Mouse (Mus musculus) layer of hippocampus, adult 8-10 months (tissue): ENCODE measurements around the gene Fbxl15. TPM values are rescaled to one million over a fixed set of nuclear protein-coding genes. Genes with fewer than 3 reads are reported as not detected.
A peak's percentile ranks its signal among the peaks of the same experiment; 100 is the strongest.

Source experiments
- DNase-seq, 2 experiments: peaks; one replicate each; pipeline ENCODE4 v3.0.0; 2022; ENCODE audit warnings: low spot score in 2 of 2
- total RNA-seq, 4 experiments: library from RNA; stranded (reverse); gene quantifications; 2 replicates each; pipeline ENCODE4 v1.2.4; 2022

The Fbxl15 gene
- total RNA-seq, 4 experiments from 2014 or later, result 22.9 to 29.3 (median 25.8) TPM

DNA sequence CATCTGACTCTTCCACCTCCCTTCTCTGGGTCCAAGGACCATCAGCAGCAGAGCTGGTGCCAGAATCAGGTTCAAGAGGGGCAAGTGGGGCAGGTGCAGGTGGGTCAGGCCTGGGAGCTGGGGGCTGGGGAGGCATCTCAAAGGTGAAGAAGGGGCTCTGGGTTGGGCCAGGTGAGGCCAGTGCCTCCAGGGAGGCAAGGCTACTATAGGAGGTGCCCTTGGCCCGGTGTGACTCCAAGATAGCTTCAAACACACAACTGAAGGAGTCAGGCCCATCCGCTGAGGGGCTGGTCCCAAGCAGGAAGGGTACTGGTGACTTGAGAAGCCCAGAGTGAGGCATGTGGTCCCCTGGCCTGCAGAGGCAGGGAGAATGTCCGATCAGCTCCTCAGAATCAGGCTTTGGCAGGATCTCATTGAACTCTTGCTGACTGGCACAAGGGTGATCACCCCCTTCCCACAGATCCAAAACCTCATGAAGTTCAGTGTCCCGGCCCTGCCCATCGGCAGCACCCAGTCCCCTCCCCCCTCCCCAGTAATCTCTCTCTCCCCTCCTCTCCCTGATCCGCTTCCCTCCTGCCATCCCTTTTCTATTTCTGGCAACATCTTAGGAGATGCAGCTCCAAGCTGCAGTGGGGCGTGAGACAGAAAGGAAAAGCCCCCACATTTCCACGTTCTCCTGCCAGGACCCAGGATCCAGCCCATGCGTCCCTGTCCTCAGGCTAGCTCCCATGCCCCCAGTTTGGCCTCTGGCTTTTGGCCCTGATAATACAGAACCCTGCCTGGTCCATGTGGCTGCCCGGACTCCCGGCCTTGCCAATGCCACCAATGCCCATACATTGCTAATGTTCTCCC lies 5.6 kb upstream of the Fbxl15 start:
- DNase-seq, result no peak

DNA sequence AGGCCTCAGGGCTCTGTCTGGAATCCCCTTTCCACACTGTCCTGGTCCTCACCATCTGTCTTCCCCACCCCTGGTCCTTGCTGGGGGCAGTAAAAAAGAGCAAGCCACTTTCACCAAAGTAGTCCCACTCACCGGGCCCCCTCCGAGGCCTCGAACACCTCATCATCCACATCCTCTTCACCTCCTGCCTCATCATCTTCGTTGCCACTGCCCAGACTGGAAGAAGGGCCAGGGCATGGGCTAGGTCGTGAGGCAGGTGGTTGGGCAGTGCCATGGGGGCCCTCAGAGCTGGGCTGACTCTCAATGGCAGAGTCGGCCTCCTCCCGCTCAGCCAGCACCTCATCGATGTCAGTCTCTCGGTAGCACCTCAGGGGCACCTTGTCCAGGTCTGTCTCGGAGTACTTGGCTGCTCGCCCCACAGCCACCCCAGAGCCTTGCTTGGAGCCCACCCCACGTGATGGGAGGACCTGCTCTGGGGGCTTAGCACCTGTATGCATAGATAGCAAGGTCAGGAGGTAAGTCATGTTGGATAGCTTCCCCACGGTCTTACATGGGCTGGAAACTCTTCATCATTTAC lies 4.9 kb upstream of the Fbxl15 start:
- DNase-seq, result no peak

DNA sequence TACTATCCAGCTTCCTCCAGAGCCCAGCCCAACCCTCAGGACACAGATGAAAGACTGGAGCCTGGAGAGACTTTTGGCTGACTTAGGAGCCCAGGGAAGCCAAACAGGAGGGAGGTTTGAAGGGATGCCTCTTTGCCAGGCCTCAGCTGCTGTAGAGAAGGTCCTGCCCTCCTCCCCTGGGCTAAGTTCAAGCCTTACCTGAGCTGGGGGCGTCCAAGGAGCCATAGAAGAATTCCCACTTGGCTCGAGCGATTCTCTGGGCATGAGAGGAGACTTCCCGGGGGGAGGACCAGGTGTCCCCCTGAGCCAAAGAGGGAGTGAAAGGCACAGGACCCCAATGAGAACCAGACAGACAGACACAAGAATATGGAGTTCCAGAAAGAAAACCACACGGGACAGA lies 4.3 kb upstream of the Fbxl15 start:
- no peak for DNase-seq

DNA sequence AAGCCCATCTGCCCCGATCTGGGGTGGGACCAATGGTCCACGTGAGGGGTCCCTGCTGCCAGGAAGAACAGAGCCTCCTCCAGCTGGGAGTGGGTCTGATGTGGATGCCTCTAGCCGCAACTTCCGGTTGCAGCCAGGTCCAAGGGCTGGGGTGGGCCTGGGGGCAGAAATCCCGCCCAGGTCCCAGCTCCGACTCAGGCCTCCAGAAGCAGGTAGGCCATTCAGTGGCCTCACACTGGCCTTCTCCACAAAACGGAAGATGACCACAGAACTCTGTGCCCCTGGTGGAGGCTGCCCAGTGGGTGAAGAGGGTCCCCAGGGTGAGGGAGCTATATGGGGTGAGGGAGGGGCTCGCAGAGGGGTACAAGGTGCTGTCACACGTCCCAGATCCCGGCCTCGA lies 3.6 kb upstream of the Fbxl15 start:
- DNase-seq, result no peak

DNA sequence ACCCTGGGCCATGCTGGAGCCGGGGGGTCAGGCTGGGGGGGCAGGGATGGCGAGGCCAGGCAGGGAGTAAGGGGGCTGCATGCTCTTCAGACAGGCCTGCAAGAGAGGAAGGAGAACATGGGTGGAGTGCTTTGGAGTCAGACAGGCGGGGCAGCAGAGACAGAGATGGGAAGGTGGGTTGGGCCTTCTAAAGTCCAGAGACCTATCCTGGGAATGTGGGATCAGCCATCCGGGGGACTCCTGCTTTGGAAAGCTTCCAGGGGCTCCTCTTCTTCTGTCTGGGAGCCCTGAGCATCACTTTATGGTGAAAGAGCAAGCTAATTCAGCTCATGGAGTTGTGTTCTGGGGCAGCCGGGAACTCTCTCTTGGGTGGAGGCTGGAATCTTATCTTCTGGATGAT lies 3.1 kb upstream of the Fbxl15 start:
- no peak for DNase-seq

DNA sequence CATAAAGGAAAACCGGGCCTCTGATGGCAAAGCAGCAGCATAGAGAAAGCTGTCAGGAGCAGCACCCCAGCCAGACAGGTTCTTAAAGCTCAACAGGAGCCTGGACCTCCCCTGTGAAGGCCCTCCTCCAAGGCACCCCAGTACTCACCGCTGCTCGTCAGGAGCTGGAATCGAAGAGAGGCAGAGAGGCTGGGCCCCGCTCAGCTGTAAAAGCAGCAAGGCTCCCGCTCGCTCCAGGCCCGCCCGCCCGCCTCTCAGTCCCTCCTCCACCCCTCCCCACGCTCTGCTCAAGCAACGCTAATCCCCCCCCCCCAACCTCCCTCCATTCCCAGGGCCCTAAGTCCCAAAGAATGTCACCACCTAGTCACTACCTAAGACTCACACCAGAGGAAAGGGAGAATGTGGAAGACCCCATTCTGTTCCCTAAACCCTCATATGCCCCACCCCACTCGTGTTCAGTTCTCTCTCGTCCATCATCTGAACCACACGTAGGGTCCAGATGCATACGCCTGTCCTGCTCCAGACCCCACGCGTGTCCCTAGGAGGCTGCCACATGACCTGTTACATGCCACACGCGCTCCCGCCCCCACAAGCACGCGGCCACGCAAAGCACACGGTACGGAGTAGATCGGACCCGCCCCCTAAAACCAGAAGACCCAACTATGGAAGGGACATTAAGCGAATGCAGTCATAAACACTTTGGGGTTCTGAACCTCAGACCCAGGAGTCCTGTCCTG lies 1.8 kb upstream of the Fbxl15 start:
- no peak for DNase-seq

DNA sequence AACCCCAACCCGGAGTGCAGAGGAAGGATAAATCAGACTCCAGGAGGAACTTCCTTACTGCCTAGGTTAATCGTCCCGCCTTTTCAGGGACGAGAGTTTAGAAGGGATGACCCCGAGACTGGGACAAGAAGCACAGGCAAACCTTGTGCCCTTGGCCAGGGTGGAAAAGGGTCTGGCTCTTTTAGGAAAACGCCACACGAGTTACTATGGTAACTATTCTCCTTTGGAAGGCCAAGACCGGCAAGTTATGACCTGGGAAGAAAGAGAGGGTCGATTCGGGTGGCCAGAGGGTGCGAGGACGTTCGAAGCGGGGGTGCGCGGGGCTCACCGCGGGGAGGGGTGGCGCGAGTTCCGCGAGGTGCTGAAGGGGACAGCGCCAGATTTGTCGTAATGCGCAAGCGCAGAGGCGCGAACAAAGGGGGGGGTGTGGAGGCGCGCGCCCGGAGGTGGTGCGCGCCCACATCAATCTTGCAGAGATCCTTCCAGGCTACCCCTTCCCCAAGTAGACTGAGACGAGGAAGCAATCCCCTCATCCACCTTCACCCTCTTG lies 1.2 kb upstream of the Fbxl15 start, which contains the start of gene Psd:
Psd (minus strand) TSS at position 401 of the 550 bp plus-strand sequence.
- DNase-seq, result peak in 1 of 2 experiments; percentile 70

DNA sequence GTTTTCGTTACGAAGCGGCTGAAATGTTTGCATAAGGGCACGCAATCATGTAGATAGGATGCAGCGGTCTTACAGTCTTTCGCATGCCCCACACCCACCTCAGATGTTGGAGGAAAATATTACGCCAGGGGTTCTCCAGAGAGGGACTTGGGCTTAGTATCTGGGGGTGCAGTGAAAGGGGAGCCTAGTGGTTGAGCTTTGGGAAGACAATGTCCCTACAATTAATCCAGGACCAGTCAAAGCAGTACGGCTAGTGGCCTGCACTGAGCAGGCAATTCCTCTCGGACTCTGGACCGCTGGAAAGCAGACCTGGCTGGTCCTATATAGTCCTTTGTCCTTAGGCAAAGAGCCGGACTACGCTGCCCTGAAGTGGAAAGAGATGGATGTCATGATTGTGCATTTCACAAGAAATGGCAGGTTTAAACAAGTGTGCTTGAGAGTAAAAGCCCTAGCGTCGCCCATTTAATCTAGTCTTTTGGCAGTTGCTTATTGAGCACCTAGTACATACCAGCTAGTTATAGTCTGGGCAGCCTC lies 386 bp upstream of the Fbxl15 start:
- DNase-seq, result no peak

DNA sequence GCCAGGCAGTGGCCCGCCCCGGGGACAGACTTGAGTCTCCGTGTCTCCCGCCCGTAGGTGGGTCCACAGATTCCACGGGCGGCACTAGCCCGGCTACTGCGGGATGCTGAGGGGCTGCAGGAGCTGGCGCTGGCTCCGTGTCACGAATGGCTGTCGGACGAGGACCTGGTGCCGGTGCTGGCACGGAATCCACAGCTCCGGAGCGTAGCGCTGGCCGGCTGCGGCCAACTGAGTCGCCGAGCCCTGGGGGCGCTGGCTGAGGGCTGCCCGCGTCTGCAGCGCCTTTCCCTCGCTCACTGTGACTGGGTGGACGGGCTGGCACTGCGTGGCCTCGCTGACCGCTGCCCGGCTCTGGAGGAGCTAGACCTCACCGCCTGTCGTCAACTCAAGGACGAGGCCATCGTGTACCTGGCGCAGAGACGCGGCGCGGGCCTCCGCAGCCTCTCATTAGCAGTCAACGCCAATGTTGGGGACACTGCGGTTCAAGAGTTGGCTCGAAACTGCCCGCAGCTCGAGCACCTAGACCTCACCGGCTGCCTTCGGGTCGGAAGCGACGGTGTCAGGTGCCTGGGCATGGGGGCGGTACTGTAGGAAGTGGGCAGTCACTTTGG lies 1.2 kb downstream of the Fbxl15 start:
- DNase-seq, result no peak

DNA sequence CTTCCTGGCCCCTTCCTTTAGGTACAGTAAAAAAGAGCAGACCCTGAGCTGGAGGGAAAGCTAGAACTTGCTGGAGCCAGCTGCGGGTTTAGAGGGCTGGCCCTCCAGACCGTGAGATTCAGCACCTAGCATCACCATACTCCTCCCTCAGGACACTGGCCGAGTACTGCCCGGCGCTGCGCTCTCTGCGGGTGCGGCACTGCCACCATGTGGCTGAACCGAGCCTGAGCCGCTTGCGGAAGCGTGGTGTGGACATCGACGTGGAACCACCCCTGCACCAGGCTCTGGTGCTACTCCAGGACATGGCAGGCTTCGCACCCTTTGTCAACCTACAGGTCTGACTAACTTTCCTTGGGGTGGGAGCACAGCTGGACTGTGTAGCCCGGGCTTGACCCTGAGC lies 2.0 kb downstream of the Fbxl15 start:
- DNase-seq, result peak; percentile 62 to 72

DNA sequence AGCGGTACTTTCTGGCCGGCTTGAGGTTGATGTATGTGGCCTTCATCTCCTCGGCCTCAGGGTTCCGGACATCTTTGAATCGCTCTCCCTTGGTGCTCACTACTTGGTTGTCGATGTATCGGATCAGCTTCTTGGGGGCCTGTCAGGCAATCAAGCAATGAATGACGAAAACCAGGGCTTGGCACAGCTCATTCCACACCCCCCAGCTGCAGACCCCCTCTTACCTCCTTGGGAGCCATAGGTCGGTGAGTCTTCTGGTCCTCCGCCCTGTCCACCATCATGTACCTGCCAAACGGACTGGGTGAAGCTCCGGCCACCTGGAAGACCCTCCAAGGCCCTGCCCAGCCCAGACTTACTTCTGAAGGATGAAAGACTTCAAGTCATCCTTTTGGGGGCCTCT lies 2.7 kb downstream of the Fbxl15 start:
- DNase-seq, result peak in 1 of 2 experiments; percentile 14

DNA sequence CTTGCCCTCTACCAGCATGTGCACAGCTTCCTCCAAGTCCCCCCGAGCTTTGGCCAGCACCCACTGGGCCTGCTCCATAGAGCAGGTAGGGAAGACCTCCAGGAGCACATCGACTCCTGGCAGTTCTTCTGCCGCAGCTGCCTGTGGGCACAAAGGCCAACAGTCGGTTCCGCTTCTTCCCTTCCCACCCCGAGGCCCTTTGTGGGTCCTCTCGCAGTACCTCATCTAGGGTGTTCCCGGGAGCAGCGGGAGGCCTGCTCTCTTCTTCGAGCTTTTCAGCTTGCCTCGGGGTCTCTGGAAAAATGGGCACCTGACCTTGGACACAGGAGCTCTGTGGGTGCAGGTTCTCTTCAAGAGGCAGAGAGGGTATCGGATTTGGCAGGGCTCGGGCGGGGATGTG lies 3.3 kb downstream of the Fbxl15 start:
- peak in 1 of 2 experiments; percentile 10 for DNase-seq

DNA sequence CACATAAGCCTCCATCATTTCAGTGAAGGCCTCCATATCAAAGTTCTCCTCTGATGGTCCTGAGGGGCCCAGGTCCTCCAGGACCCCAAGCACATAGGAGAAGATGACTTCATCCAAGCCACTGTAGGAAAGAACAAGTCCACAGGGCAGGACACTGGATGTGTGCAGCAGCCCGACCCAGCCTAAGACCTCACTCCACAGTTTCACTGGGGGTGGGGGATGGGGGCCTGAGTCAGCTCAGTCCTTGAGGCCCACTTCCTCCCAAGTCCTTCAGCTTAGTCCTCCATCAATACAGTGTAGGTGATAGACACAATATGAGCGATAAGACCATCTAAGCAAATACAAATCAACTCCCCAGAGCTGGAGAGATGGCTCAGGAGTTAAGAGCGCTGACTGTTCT lies 4.0 kb downstream of the Fbxl15 start:
- DNase-seq, result no peak

DNA sequence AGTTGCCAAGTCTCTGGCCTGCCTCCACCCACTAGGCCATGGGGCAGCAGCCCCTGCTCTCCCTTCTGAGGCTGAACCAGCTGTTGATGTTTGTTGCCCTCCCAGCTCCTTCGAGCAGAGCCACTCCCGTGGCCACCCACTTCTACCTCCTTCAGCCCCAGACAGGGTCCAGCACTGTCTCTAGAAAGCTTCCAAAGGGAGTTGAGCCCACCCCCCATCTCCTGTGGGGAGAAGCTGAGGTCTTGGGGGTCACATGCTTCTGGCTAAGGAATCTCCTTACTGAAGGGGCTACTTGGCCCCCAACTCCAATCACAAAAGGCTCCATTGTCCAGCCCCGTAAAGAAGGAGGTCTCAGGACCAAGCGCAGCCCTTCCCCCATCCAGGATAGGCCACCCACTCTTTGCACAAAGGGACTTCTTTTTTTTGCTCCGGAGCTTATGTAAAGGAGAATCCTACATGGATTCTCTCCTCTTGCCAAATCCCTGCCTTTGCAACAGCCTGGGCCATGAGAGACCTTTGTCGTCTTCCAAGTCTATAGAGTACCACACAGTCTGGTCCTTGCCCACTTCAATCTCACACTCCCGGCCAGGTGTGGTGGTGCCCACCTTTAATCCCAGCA lies 4.8 kb downstream of the Fbxl15 start:
- DNase-seq, result peak in 1 of 2 experiments; percentile 12

DNA sequence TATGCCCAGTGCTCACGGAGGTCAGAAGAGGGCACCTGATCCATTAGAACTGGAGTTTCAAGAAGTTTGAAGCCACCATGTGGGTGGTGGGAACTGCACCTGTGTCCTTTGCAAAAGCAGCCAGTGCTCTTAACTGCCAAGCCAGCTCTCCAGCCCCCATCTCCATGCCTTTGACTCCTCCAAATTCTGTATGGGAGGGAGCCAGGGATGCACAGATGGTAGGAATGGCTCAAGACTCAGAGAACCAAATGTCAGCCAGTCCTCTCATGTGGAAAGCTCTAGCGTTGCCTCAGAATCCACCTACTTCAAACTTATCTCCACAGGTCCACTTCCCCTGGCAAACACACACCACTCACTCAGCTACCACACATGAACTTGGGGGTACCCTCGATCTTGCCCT lies 5.9 kb downstream of the Fbxl15 start:
- DNase-seq, result no peak

DNA sequence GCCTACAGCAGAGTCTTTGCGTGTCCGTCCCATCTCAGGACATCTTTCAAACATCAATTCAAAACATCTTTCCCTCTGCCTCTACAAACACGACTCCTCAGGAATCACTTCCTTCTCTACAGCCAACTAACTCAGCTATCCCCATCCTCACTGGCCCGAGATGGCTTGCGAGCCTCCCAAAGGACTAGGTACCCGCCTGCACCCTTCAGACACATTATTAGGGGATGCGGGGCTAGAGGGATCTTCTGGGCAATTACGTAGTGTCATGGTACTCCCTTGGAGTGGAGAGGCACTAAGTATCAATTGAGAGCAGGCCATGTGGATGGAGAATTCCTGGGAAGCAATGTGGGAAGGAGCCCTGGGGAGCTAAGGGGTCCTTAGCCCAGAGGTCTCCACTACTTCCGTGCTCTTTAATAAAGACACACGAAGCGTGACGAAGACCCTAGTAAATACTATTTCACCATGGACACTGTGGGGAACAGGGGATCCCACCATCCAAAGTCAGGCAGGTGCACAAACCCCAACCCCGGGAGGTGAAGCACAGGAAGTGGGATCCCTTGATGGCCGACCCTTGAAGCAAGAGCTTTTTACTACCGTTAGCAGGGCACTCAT lies 9.8 kb downstream of the Fbxl15 start:
- DNase-seq, result no peak

DNA sequence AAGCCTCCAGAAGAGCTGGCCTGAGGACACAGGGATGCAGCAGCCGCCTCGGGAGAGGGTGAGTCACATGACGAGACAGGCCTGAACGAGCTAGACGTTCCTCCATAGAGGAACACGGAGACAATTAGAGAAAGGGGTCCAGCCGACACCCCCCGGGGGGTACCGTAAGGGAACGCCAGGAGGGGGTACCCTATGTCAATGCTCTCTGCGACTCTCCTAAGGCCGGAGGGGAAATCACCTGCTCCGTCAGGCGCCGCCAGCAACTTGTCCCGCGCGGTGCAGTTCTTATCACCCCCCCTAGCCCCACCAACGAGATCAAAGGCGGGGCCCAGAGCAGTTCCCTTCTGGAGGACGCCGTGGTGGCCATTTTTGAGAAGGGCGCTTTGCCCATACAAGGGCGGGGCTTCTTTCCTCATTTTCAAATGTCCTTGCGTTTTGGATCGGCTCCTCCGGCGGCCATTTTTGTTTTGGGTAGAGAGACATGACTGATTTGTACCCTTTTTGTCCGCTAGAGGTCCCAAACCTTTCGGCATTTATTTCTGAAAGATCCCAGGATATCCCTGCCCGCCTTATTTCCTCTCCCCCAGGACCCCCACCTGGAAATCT lies 10.4 kb downstream of the Fbxl15 start, which contains the start of gene Cuedc2:
Cuedc2 (minus strand) TSS at position 372 of the 606 bp plus-strand sequence.
- peak; percentile 97 to 99 for DNase-seq

DNA sequence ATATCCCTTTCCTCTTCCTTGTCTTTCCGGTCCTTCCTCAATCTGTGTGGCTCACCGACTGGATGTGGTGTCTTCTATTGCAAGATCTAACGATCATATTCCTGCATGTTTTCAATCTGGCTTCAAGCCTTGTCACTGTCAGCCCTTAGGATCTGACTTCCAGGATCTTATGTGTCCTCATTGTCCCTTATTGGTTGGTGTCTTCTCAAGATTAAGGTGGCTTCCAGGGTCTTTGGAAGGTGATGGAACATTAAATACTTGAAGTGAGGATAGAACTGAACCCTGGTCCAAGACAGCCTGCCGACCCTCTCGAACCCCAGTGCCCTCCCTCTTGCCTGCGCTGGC lies 10.9 kb downstream of the Fbxl15 start:
- DNase-seq, result no peak

DNA sequence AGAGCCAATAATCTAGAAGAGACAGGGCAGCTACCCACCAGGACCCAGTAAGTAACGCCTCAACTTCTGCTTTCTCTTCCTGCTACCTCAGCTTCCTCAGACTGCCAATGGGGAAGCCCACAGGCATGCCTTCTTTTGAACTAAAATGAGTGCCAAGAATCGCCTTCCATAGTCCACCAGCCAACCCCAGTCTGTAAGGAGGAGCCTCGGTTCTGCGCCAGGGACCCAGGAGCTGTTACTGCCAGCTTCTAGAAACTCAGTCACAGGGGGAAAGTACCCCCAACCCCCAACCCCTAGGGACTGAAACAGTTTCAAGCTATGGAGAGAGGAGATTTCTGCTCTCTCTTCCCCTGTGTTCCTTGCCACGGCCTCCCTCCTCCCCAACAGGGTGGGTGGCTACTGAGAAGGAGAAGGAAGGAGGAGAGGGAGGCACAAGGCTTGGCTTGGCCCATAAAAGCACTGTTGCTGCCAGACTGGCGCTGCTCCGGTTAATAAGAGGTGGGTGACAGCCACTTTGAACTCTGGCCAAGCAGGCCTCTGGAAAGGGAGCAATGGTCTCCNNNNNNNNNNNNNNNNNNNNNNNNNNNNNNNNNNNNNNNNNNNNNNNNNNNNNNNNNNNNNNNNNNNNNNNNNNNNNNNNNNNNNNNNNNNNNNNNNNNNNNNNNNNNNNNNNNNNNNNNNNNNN lies 11.4 kb downstream of the Fbxl15 start:
- peak in 1 of 2 experiments; percentile 47 for DNase-seq
